Mouse (Mus musculus): ENCODE results near the gene Garnl3.

Gene Garnl3

GRCm38 (mm10) chr2:33131500-33132092, at the start of gene Garnl3:
TSS of gene Garnl3 (minus strand) at chr2:33131654.
- peak; percentile 73 for DNase-seq

GRCm38 (mm10) chr2:33179930-33180630, 48.6 kb upstream of the Garnl3 start:
- peak; percentile 71 for DNase-seq

GRCm38 (mm10) chr2:33179171-33179929, 47.9 kb upstream of the Garnl3 start:
- no peak for DNase-seq

GRCm38 (mm10) chr2:33178243-33178932, 46.9 kb upstream of the Garnl3 start:
- no peak for DNase-seq

GRCm38 (mm10) chr2:33177443-33178242, 46.2 kb upstream of the Garnl3 start:
- DNase-seq: peak; percentile 74

- no peak for DNase-seq
These were observed 45.5 kb upstream of the Garnl3 start for GRCm38 (mm10) chr2:33176921-33177320.

GRCm38 (mm10) chr2:33176516-33176915, 45.1 kb upstream of the Garnl3 start:
- no peak for DNase-seq

- DNase-seq: no peak
These were observed 42.2 kb upstream of the Garnl3 start for GRCm38 (mm10) chr2:33173686-33174085.

- no peak for DNase-seq
These were observed 41.7 kb upstream of the Garnl3 start for GRCm38 (mm10) chr2:33173126-33173525.

- DNase-seq: no peak
These were observed 39.5 kb upstream of the Garnl3 start for GRCm38 (mm10) chr2:33170777-33171565.

GRCm38 (mm10) chr2:33169445-33169844, 38.0 kb upstream of the Garnl3 start:
- DNase-seq: no peak

- DNase-seq: no peak
These were observed 35.6 kb upstream of the Garnl3 start for GRCm38 (mm10) chr2:33167060-33167459.

GRCm38 (mm10) chr2:33165710-33166374, 34.4 kb upstream of the Garnl3 start:
- peak; percentile 89 for DNase-seq

- DNase-seq: peak; percentile 69
These were observed 33.8 kb upstream of the Garnl3 start for GRCm38 (mm10) chr2:33165229-33165628.

- DNase-seq: peak; percentile 38
These were observed 33.2 kb upstream of the Garnl3 start for GRCm38 (mm10) chr2:33164646-33165045.

- no peak for DNase-seq
These were observed 30.7 kb upstream of the Garnl3 start for GRCm38 (mm10) chr2:33162126-33162525.

- DNase-seq: peak; percentile 80
These were observed 29.0 kb upstream of the Garnl3 start for GRCm38 (mm10) chr2:33160326-33160973.

- DNase-seq: no peak
These were observed 28.1 kb upstream of the Garnl3 start for GRCm38 (mm10) chr2:33159593-33159992.

GRCm38 (mm10) chr2:33158895-33159294, 27.4 kb upstream of the Garnl3 start:
- no peak for DNase-seq

- peak; percentile 64 for DNase-seq
These were observed 24.9 kb upstream of the Garnl3 start for GRCm38 (mm10) chr2:33156283-33156781.

Data from kidney, postnatal 14 days (tissue).